Mouse (Mus musculus) c-Kit-negative CD71-positive TER-119-positive erythroid progenitor cells, embryonic 14.5 days (primary cell): Measurements from ENCODE around the gene Tspo.

Experiments
- DNase-seq: peaks from one replicate; pipeline ENCODE4 v3.0.0-alpha.2; 2013; ENCODE audit warnings: low read depth, low spot score

Tspo gene

GRCm38 (mm10) chr15:83563327-83563856, at the start of gene Tspo, which contains the start of gene Mcat:
TSS of gene Tspo (plus strand) at chr15:83563592.
TSS of gene Mcat (minus strand) at chr15:83563787.
- DNase-seq = peak; percentile 70

GRCm38 (mm10) chr15:83515018-83515417, 48.4 kb upstream of the Tspo start:
- DNase-seq = no peak

DNA sequence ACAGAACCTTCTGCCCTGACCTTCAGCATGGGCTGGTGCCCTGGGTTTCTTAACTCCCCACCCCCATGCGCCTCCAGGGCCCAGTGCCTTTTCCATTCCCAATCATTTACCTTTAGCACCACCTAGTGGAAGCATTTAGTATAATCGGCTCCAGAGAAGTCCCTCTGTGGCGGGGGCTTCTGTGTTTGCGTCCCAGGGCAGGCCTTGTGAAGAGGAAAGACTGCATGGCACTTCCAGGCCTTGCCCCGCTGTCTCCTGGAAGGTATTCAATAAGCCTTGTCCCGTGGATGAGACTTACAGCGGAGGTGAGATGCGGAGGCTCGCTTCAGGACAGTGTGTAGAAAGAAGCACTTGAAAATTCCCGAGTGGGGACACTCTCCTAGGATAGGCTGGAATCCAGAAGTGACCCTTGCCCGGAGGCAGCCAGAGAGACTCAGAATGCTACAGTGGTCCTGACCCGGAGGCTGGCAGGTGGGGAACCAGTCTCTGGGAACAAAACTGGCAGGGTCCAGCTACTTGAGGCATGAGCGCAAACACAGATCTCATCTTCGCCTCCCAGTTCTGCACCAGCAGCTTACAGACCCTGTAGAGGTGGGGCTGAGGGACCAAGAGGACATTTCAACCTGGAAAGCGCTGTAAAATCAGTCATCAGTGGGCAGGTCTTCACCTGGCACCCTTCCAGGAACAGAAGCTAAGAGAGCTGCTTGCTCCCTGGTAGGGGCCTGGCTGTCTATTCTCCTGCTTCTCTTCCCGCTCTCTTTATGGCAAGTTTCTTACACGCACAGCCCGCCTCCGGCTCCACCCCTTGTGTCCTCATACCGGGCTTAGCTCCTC, 45.0 kb upstream of the Tspo start:
- DNase-seq = peak; percentile 41

DNA sequence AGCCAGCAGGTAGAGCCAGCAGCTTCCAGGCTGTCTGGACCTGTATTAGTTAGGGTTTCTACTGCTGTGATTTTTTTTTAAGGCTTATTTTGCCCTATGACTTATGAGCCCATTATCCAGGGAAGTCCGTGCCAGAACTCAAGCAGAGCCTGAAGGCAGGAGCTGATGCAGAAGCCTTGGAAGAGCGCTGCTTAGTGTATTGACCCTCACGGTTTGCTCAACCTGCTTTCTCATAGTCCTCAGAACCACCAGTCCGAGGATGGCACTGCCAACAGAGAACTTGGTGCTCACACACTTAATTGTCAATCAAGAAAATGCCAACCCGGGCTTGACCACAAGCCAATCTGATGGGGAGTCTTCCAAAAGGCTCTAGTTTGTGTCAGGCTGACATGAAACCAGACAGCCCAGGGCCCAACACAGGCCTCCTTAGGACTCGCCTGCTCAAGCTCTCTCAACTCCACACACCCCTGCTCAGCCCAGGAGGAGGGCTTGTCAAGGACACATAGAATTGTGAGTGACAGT, 42.5 kb upstream of the Tspo start:
- DNase-seq = no peak

- no peak for DNase-seq
Measured at GRCm38 (mm10) chr15:83523196-83523595, 40.2 kb upstream of the Tspo start.

GRCm38 (mm10) chr15:83523638-83524332, 39.6 kb upstream of the Tspo start:
- DNase-seq = no peak

GRCm38 (mm10) chr15:83524333-83524729, 39.1 kb upstream of the Tspo start:
- no peak for DNase-seq

- no peak for DNase-seq
Measured at GRCm38 (mm10) chr15:83526424-83527091, 36.8 kb upstream of the Tspo start, which contains the start of gene Bik. TSS of gene Bik (plus strand) at chr15:83526862.

DNA sequence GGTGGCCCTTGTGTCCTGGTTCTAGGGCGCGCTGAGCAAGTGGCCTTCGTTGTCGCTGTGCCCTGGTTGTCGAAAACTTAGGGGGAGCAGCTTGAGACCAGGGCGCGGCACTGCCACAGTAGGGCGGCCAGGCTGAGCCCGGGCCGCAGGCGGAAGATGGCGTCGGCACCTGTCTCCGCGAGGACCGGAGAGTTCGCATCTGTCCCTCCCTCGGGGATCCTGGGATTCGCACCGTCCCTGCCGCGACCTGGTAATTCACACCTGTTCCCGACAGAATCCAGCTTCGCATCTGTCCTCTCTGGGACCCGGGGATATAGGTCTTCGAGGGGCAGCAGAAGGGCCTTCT, 36.3 kb upstream of the Tspo start:
- DNase-seq = no peak

DNA sequence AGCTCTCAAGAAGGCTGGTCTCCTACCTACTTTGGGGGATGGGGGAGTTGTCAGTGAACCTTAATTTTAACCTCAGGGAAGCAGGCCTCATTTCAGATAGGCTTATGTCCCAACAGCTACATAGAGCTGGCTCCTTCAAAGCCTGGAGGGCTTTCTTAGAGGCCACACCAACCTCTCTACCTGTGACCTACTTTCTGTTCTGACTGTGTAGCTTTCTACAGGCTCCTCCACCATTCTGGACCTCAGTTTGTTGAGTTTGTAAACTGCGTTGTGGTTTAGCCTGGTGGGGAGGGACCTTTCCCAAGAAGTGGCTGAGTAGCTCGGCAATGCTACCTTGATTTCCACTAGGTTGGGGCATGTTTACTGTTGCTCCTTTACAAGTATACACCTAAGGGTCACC, 35.6 kb upstream of the Tspo start:
- no peak for DNase-seq

- no peak for DNase-seq
Measured at GRCm38 (mm10) chr15:83528892-83529291, 34.5 kb upstream of the Tspo start.

- DNase-seq = no peak
Measured at GRCm38 (mm10) chr15:83529765-83530164, 33.6 kb upstream of the Tspo start.

DNA sequence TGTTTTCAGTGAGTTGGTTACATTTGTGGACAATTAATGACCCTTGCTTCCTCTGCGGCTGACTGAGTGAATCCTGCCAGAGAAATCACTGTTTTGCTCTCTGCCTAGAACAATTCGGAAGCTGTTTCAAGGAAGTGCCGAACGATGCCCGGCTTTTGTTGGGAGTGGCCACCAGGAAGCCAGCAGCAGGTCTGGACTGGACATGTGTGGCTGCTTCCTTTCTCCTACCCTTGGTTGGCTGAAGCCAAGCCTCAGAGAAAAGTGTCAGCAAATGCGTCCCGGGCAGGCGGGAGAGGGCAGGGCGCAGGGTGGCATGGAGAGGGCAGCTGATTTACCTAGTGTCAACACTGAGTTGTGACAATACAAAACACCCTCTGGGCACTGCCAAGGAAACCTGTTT, 33.2 kb upstream of the Tspo start:
- no peak for DNase-seq

DNA sequence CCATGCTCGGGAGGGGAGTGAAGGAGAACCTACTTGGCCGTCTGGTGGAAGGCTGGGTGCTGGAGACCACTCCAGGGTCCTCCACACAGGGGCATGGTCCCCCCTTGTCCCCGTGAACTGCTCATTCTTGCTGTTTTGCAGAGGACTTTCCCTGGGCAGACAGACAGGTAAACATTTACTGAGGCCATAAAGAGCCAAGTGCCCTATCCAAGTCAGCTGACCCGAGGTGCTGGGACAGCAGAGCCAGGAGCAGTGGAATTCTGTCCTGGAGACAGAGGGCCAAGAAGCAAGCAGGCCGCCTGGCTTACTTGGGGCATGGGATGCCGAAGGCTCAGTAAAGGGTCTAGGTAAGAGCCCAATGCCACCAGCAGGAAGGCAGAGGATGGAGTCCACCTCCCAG, 32.7 kb upstream of the Tspo start:
- no peak for DNase-seq

DNA sequence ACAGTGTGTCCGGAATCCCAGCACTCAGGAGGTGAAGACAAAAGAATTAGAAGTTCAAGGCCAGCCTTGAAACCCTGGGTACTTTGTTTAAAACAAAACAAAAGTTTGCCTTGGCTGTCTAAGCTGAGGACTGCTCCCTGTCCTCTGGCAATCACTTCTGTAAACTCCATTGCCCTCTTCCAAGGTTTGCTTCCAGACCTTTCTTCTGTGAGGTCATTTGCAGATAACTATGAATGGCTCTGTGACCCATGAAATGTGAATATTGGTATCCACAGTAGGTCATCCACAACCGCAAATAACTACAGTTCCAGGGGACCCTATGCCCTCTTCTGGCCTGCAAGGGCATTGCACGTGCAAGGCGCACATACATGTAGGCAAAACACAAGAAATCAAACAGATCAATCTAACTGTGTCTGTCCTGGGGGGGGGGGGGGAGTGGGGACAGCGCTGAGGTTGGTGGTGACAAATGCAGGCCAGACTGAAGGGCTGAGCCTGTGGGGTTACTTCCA, 31.4 kb upstream of the Tspo start:
- DNase-seq = no peak

DNA sequence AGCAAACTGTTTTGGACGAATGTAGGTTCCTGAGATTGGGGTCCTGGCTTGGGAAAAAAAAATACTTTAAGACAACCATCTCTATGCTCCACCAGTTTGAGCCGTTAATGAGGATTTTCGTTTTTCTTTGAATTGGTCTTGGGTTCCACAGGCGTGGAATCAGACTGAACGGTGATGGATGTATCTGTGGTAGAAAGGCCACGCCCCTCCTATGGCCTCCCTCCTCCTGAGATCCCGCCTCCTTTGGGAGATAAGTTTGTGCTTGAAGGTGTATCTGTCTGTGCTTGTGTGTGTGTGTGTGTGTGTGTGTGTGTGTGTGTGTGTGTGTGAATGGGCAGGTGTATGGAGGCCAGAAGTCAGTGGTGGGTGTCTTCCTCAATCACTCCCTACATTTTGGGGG, 30.8 kb upstream of the Tspo start:
- no peak for DNase-seq

DNA sequence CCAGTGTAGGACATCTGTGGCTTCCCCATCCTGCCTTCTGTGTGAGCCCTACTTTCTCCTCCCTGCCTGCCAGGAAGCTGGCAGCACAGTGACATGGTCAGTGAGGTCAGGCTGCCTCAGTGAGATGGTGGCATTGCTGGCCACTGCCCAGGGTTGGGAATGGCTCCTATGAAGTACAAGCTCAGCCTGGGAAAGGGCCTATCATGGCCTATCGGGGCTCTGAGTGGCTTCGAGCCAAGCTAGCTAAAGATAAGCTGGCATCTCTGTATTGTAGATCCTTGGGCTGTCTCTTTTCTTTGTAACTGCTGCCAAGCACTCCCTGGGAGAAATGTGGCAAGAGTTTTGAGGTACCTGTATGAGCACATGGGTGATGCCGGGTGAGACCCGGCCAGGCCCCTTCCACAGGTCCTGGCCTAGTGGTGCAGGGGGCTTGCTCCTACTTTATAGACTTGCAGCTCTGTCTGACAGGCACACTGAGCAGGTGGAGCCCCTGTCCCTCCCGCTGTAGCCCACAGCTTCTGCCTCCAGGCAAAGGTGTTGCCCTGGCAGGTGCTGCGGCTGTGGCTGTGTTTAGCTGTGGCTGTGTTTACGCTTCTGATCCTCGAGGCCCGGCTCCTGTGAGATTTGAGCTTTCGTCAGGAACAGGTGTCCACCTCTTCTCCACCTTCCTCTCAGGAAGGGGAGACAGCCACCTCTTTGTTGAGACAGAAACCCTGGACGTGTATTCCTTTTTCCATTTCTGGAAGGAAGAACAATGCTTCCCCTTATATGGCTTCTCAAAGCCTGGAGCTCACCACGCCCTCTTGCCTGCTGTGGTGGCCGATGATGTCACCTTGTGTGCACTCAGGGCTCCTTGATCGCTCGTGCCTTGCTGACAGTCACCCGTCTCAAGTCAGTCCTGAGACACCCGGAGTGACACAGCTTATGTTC, 28.2 kb upstream of the Tspo start:
- DNase-seq = no peak

DNA sequence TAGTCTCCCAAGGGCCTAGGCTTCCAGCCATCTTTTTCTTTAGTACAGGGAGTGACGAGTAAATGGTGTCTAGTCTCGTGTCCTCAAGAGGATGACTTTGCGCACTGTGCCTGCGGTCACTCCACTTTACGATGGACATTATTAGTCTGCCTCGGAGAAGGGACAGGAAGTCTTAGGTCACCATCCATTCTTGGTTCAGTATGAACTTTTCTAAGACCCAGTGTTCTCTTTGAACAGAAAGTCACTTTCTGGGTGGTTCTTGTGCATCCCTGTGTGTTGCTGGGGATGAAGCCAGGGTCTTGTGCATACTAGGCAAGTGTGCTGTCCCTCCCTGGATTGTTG, 27.5 kb upstream of the Tspo start:
- no peak for DNase-seq

DNA sequence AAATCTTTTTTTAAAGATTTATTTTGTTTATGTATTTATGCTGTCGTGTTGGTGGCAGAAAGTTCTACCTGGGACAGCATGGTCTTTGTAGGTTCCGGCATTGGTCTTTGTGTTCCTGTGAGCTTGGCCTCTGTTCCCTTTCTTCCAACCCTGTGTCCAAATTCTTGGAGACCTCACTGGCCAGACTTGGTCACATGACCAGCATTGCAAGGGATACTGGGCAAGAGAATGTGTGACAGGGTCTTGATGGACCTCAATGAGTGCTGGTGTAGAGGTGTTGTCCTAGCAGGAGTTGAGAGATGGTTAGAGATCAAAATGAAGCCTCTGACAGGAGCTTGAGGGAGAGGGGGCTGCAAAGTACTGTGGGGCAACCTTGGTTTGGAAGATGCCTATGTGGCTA, 24.5 kb upstream of the Tspo start:
- no peak for DNase-seq

DNA sequence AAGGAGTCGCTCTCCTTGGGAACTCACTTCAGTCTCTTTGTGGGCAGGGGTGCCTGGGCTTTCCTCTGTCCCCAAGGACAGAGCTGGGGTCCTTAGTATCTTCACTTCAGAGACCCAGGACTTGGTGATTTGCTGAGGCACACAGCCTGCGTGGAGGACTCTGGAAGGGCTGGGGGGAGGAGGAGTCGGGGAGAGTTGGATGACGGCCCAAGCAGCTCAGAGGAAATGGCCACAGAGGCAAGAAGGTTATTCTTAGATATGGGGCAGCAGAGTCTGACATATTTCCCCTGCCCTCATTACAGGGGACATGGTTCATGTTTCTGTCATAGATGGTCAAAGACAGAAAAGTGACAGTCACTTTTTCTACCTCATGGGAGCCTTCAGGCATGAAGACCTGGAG, 23.5 kb upstream of the Tspo start:
- DNase-seq = no peak
